Mouse (Mus musculus) neutrophil, adult 59 days (primary cell): Measurements from ENCODE around the gene Vmn1r3. TPM values are rescaled to one million over a fixed set of nuclear protein-coding genes. Genes with fewer than 3 reads are reported as not detected.

Experiments used
- total RNA-seq, 2 experiments: library from RNA; stranded (reverse); gene quantifications; 1 replicate in 1 of 2; 2 replicates in 1 of 2; pipeline ENCODE4 v1.2.4; 2023

The Vmn1r3 gene
- not detected for total RNA-seq

DNA sequence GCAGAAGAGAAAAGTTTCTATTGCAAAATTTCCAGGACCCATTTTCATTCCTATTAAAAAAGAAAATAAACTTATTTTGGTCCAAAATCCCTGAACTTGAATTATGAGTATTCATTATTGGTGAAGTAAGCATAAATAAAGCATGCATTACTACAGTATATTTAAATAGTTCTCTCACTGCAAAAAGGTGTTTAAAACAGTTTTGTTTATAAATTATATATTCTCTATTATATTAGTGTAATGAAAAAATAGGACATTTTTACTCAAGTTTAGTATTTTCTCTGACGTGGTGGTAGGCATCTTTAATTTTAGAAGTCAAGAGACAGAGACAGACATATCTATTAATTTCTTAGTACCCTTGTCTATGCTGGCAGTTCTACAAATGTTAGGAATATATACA, at the start of gene Vmn1r3:
TSS of gene Vmn1r3 (minus strand) at position 101 of the 400 bp plus-strand sequence.

DNA sequence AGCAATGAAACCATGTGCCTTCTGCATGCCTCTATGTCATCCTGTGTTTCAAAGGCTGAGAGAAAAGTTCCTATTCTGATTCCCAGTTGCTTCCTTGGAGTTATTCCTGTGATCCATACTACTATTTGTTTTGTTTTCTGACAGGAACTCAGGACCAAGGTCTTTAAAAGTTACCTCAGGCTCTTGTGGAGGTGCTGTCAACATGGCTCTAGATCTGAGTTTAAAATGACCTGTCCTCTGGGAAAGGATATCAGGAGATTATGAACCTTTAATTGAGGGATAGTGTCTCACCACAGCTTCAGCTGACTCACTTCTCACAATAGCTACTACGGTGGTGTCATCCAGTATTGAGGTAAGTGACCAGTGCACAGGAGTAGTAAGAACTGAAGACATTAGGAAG, 18.1 kb downstream of the Vmn1r3 start, which contains the start of gene Vmn1r2:
TSS of gene Vmn1r2 (plus strand) at position 301 of the 400 bp plus-strand sequence.

Other genes starting within 250 kb of the Vmn1r3 start
- not detected for gene Vmn1r2, start 18.0 kb downstream of the Vmn1r3 start, total RNA-seq